Mouse (Mus musculus) gastrocnemius, adult 8-10 months (tissue): Measurements from ENCODE around the gene Tmem38a. TPM values are rescaled to one million over a fixed set of nuclear protein-coding genes. Genes with fewer than 3 reads are reported as not detected.

Experiments
- DNase-seq, 2 experiments: peaks; one replicate each; pipeline ENCODE4 v3.0.0; 2022; ENCODE audit warnings: low spot score in 2 of 2
- microRNA-seq: library from miRNA; unstranded; fragments of <30 nt; microRNA quantifications from one replicate; pipeline ENCODE4 v1.2.0, GENCODE M21; 2022
- total RNA-seq, 4 experiments: library from RNA; stranded (reverse); gene quantifications; 2 replicates each; pipeline ENCODE4 v1.2.4; 2022

Gene Tmem38a
- total RNA-seq, 4 experiments from 2014 or later, result 1,273 to 1,305 (median 1,290) TPM

DNA sequence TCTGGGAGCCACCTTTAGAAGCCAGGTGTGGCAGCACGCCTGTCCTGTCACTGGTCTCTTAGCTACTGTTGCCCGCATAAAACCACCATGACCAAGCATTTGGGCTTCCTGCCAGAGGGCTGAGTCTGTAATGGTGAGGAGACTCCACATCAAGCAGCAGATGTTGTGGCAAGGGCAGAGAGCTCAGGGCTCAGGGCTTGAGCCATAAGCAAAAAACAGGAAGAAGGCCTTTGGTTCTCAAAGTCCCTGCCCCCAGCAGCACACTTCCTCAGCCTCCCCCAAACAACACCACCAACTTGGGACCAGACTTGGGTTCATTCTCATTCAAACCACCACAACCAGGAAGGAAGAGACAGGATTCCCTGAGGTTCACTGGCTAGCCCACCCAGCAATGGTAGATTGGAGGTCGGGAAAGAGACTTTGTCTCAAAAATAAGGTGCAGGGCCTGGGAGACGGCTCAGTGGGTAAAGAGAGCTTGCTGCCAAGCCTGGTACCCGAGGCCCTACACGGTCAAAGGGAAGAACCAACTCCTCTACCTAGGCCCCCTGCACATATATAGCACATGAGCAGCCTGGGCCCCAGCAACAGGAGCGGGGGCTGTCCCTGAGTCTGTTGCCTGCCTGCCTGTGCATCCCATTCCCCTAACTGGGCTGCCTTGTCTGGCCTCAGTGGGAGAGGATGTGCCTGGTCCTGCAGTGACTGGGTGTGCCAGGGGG is 11.4 kb downstream of the Tmem38a start:
- DNase-seq, result peak; percentile 69 to 77

DNA sequence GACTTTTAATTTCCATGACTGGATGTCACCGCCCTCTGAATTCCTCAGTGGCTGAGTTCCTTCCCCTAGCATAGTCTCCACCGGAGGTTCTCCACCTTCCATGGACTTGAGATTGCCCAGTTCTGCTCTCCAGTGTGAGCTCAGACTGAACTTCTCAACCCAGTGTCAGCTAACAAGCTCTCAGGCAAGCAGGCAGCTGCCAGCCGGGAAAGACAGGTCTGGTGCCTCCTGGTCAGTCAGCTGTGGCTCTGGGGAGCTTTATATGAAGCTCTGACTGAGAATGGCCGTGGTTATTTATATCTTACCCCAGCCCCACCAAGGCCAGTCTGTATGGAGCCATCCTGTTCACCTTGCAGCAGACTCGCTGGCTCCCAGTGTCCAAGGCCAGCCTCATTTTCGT is 12.5 kb downstream of the Tmem38a start:
- no peak for DNase-seq

DNA sequence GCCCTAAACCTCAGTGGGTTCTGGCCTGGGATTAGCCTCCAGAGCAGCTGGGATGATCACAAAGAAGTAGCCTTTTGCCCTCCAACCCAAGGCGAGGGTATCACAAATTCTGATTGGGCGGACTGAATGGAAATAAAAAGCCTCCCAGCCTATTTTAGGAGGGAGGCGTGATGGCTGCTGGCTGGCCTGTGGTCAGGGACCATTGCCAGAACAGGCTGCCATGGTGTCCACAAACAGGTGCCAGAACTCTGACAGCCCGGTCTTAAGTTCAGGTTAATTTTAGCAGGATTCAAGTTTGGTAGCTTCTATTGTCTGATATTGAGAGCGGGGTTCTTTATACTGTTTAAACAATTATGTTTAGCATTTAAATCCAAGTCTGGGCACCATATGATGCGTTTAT is 16.0 kb downstream of the Tmem38a start:
- peak; percentile 74 to 81 for DNase-seq

DNA sequence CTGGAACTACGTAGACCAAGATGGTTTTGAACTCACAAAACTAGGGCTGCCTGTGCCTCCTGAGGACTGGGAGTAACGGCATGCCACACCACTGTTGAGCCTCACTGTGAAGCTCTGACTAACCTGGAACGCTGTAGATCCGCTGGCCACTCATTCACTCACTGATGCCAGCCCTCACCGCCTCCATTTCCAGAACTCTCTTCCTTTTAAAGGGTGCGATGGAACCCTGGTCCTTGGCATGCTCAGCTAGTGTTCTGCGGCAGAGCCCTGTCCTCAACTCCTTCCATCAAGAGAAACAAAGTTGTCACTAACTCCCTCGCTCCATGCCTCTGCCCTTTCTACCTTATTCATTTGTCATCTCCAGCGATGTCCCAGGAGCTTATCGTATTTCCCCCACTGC is 17.0 kb downstream of the Tmem38a start:
- no peak for DNase-seq

DNA sequence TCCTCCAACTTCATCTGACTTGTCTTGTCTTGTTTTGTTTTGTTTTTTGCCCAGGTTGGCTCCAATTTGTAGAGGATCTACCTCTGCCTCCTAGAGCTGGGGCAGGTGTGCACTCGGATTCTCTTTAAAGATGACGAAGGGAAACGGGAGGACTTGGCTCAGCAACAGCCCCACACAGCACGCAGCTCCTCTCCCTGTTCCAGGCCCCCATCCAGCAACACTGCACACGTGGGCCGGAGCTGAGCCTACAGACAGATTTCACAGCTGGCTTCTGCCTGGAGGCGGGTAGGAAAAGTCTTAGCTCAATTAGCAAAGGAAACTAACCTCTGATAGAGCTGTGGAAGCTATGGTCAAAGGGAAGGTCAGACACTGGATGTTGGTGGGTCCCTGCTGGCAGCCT is 17.4 kb downstream of the Tmem38a start:
- DNase-seq, result peak; percentile 67 to 77

DNA sequence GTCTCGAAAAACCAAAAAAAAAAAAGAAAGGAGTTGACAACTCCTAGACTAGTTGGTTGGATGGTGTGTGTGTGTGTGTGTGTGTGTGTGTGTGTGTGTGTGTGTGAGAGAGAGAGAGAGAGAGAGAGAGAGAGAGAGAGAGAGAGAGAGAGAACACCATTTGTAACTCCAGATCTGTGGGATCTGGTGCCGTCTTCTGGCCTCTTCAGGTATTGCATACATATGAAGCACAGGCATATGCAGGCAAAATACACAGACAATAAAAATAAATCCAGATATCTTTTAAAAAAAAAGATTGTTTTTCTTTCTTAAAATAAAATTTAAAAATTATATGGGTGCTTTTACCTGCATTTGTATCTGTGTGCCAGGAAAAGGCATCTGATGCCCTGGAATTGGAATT is 18.3 kb downstream of the Tmem38a start:
- DNase-seq, result no peak

Small RNAs within 50 kb of the gene (microRNA-seq; reads per million reads assigned to microRNA genes)
- not detected for gene Gm28019

Other genes with a start within 250 kb of the Tmem38a start
- 10 to 100 TPM; 16.3 to 22.2 (median 20.9) TPM for gene Eps15l1, start 150.6 kb upstream of the Tmem38a start, total RNA-seq
- 1 to 10 TPM; 3.7 to 4.5 (median 4.2) TPM for gene Calr3, start 128.2 kb upstream of the Tmem38a start, total RNA-seq
- gene 1700030K09Rik, start 128.2 kb upstream of the Tmem38a start, total RNA-seq, result 1 to 10 TPM; 3.0 to 5.2 (median 3.6) TPM
- 10 to 100 TPM; 23.3 to 28.2 (median 25.7) TPM for gene Cherp, start 96.8 kb upstream of the Tmem38a start, total RNA-seq
- gene Slc35e1, start 79.4 kb upstream of the Tmem38a start, total RNA-seq, result 10 to 100 TPM; 51.0 to 59.0 (median 54.8) TPM
- 1 to 10 TPM; 6.5 to 8.3 (median 7.7) TPM for gene Med26, start 23.8 kb upstream of the Tmem38a start, total RNA-seq
- gene Smim7, start 967 bp upstream of the Tmem38a start, total RNA-seq, result 10 to 100 TPM; 69.1 to 77.1 (median 75.1) TPM
- gene Nwd1, start 74.7 kb downstream of the Tmem38a start, total RNA-seq, result 1 to 10 TPM in 1 of 4 experiments, under 1 TPM in 3; 0.75 to 1.1 (median 0.82) TPM
- 10 to 100 TPM; 31.2 to 39.4 (median 33.8) TPM for gene Sin3b, start 151.2 kb downstream of the Tmem38a start, total RNA-seq
- gene F2rl3, start 189.8 kb downstream of the Tmem38a start, total RNA-seq, result 1 to 10 TPM; 1.1 to 2.0 (median 1.6) TPM